Mouse (Mus musculus) C2C12 (cell line): ENCODE results near the gene D3Ertd254e.

Experiments used
- CEBPB ChIP-seq: IDR thresholded peaks from one replicate; pipeline ENCODE4 v1.6.1; 2011; ENCODE audit warnings: low read depth, mild to moderate bottlenecking, control low read depth, moderate library complexity
- CTCF ChIP-seq: IDR thresholded peaks from one replicate; pipeline ENCODE4 v1.5.1; 2011; ENCODE audit not compliant: control insufficient read depth, insufficient read depth, insufficient read length
- FOSL1 ChIP-seq: IDR thresholded peaks from one replicate; pipeline ENCODE4 v1.8.0; 2011; ENCODE audit warnings: mild to moderate bottlenecking, low read length; ENCODE audit not compliant: poor library complexity, insufficient read depth, severe bottlenecking
- MAX ChIP-seq: IDR thresholded peaks from one replicate; pipeline ENCODE4 v1.6.1; 2011; ENCODE audit warnings: mild to moderate bottlenecking, control low read depth
- MYOD1 ChIP-seq: IDR thresholded peaks from one replicate; pipeline ENCODE4 v1.6.1; 2011; ENCODE audit warnings: low read depth; ENCODE audit not compliant: control insufficient read depth, insufficient read length
- MYOG ChIP-seq: IDR thresholded peaks from one replicate; pipeline ENCODE4 v1.6.1; 2011; ENCODE audit not compliant: control insufficient read depth, insufficient read length; ENCODE audit errors: extremely low read depth
- USF1 ChIP-seq: IDR thresholded peaks from one replicate; pipeline ENCODE4 v1.6.1; 2011; ENCODE audit warnings: low read depth, mild to moderate bottlenecking, control low read depth, moderate library complexity

DNA sequence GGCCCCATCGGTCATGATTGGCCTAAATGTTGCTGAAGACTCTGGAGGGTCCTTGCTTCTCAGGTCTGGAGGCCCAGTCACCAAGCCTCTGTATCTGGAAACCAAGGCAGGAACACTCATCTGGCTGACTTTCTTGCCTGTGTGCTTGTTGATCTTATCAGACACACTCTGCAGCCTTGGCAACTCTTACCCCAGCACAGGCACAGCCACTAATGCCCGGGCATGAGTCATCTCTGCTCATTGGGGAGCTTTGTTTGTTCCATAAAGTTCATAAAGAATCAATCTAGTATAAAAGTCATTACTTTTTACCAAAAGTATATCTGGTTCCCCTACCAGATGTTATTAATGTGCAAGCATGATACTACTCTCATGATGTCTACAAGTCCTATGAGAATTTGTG is 22.9 kb downstream of the D3Ertd254e start:
- TF ChIP-seq CTCF (no peak), USF1 (no peak), MAX (no peak), MYOG (no peak), MYOD1 (no peak), CEBPB (no peak), FOSL1 (no peak)
